Mouse (Mus musculus) cerebellum, adult 9-11 months (tissue): Measurements from ENCODE around the gene Sp8.

Experiments
- DNase-seq: peaks from one replicate; pipeline ENCODE4 v3.0.0; 2022

Gene Sp8

GRCm38 (mm10) chr12:118846221-118846620, at the start of gene Sp8:
TSS of gene Sp8 (plus strand) at chr12:118846329.
- DNase-seq: no peak

GRCm38 (mm10) chr12:118811328-118811961, 34.7 kb upstream of the Sp8 start:
- DNase-seq: no peak

DNA sequence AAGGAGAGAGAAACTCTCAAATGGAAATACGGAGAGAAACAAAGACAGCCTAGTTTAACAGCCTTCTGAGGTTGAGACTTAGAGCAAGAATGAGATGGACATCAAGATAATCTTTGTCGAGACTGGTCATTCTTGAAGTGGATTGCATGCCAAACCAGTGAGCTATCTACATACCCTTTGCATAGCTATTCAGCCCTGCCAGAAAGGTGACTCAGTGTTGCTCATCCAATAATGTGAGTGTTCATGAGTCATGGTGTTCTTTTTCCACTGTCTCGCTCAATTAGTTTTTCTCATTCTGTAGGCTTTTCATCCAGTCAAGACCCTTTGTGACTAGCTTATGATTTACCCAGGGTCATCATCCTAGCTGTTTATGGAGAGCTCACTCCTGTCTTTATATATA, 31.6 kb upstream of the Sp8 start:
- no peak for DNase-seq

DNA sequence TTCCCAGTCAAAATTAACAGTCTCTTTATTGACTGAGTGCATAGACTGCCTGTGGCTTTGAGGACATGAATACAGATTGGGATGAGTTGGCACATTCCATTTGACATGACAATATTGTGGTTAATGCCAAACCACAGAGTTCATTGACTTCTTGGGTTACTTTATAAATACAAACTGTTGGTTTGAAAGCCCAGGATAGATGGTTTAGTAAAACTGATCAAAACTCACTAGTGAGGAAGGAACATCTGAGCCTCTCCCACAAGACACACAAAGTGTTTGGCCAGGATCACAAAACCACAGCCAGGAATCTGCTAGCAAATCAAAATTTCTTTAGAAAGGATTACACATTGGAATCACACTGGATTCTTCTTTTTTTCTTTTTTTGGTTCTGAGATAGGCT, 30.0 kb upstream of the Sp8 start:
- DNase-seq: no peak

- no peak for DNase-seq
Observed at GRCm38 (mm10) chr12:118829881-118830280, 16.2 kb upstream of the Sp8 start.

DNA sequence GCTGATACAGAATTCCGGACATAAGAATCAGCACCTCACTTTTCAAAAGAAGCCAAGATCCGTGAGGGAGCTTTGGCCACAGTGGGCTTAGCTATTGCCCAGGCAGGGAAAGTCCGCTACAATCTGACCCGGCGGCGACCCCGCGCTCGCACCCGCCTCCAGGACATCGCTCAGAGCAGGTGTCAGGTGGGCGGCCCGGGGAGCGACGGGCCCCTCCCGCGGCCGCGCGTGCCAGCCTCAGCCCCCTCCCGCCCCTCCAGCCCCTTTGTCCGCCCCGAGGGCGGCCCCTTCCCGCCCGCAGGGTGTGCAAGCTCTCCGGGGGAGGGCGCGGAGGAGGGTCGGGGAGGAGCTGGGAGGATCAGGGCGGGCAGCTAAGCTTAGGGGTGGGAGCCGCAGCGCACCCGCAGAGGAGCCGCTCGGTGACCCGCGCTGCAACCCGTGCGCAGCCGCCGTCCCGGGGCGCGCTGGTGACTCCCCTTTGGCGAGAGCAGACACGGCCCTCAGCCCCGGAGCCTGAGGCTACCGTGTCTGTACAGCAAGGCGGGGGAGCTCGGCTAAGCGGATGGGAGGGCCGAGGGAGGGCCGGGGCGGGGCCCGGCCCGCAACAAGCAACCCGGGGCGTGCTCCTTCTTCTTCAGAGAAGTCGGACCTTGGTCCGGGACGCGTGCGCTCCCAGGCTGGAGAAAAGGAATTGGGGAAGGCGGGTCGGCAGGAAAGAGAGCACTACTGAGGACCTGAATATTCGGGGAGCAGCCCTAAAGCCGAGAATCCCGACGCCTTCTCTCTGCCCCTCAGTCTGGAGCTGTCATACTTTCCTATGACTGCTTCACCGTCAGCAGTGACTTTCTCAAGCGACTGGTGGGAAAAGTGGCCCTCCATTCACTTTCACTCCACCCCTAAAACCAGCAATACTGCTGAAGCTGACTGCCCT, 9.5 kb upstream of the Sp8 start:
- DNase-seq: no peak

DNA sequence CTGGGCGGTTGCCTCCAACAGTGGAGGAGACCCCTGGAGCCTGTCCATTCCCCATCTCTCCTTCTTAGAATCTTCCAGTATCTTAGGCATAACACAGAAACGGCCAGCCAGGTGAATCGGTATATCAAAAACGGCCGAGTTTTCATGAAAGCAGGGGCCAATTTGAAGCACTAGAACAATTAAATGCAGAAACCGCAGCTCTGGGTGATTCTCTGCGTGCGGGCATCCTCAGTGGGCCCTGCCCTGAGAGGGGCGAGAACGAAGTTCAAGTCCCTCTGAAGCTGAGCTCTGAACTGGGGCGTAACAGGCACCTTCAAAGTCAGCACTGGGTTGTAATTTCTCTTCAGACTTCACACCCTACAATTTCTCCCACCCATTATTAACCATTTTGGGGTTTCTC, 8.8 kb upstream of the Sp8 start:
- DNase-seq: no peak

DNA sequence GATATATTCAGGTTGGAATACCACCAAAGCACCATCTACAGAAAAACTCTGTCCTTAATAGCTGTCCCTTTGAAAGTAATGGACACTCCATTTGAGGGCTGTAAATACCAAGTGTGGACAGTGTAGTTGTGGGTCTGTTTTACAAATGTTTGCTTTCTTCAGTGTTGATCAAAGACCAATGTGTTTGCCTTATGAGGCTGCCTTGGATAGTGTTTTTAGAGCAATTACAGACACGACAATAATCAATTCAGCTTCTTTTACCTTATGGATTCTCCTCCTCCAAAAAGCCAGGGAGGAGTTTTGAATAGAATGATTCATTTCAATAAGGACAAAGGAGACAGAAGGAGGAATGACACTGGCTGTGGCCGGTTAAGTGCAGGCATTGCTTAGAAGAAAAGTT, 7.9 kb upstream of the Sp8 start:
- no peak for DNase-seq

- DNase-seq: no peak
Observed at GRCm38 (mm10) chr12:118839398-118839797, 6.7 kb upstream of the Sp8 start.

GRCm38 (mm10) chr12:118840301-118840700, 5.8 kb upstream of the Sp8 start:
- no peak for DNase-seq

- DNase-seq: no peak
Observed at GRCm38 (mm10) chr12:118840861-118841260, 5.3 kb upstream of the Sp8 start.

- DNase-seq: no peak
Observed at GRCm38 (mm10) chr12:118841381-118841922, 4.7 kb upstream of the Sp8 start.

DNA sequence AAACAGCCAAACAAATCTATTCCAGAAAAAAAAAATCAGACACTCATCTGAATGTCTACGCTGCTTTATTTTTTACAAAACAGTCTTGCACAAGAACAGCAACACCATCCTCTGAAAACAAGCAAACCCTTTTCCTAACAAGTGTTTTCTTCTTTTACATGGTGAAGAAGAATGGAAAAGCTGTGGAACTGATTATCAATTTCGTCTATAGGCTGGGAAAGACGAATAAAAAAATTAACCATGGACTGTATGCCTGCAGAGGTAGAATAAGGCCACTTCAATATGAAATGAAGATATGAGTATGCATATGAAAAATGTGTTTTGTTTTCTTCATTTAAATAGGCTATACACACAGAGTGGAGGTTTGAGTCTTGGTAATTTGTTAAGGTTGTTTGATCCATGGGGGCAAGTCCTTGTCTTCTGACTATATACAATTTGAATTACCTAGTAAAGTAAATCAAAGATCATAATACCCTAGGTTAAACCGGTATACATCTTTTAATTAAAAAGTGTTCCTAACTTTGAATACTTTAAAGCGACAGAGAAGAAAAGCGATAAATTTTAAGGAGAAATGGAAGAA, 4.1 kb upstream of the Sp8 start:
- DNase-seq: no peak

GRCm38 (mm10) chr12:118842671-118843411, 3.3 kb upstream of the Sp8 start:
- DNase-seq: no peak

GRCm38 (mm10) chr12:118844111-118844510, 2.0 kb upstream of the Sp8 start:
- DNase-seq: no peak

- no peak for DNase-seq
Observed at GRCm38 (mm10) chr12:118844841-118845240, 1.3 kb upstream of the Sp8 start.

DNA sequence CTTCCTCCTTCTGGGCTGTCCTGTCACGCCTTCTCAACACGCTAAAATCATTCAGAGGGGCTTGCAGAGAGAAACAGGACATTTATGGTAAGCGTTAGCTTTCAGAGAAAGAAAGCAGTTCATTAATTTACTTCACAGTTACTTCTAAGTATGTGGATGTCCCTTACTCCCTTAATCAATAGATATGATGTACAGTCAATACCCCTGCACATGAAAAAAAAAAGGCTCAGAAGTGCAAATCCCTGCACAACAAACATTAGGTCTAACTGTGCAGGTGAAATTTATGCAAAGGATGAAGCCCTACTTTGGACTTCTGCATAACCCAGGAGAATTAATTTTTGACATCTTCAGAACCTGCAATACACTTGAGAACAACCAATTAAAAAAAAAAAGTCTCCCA, 778 bp upstream of the Sp8 start:
- no peak for DNase-seq

GRCm38 (mm10) chr12:118846649-118847321, 656 bp downstream of the Sp8 start:
- peak; percentile 5 for DNase-seq

GRCm38 (mm10) chr12:118847381-118847780, 1.3 kb downstream of the Sp8 start:
- DNase-seq: no peak

DNA sequence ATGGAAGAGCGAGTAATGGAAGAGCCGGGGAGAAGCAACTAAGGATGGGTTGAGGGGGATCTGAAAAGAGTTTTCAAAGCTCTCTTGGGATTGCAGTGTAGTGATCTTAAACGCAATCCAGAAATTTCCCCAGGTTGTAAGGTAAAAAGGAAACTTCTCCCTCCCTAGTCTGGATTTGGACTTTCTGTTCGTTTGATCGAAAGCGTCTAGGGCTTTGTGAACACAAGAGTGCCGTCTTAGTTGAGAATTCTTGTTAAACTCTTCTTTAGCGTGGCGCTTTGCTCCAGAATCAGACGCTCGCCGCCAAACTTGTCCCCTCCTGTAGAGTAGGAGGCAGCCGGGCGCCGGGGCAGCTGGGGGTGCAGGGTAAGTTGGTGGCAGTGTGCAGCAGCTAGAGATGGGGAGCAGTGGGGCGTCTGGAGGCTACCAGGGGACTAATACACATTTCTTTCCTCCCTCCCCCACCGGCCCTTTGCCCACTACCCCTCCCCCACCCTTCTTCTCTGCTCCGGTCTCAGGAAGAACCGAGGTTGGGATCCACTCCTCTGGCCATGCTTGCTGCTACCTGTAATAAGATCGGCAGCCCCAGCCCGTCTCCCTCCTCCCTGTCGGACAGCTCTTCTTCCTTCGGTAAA, 1.8 kb downstream of the Sp8 start:
- DNase-seq: no peak

DNA sequence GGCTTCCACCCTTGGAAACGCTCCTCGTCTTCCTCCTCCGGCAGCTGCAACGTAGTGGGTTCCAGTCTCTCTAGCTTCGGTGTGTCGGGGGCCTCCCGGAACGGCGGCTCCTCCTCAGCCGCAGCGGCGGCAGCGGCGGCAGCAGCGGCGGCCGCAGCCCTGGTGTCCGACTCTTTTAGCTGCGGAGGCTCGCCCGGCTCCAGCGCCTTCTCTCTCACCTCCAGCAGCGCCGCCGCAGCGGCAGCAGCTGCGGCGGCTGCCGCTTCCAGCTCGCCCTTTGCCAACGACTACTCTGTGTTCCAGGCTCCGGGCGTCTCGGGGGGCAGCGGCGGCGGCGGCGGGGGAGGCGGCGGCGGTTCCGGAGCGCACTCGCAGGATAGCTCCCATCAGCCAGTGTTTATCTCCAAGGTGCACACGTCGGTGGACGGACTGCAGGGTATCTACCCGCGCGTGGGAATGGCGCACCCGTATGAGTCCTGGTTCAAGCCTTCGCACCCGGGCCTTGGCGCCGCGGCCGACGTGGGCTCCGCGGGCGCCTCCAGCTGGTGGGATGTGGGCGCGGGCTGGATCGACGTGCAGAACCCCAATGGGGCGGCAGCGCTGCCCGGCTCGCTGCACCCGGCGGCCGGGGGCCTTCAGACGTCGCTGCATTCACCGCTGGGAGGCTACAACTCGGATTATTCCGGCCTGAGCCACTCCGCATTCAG, 2.5 kb downstream of the Sp8 start:
- DNase-seq: no peak
